Mouse (Mus musculus): ENCODE measurements at regions not wholly inside any gene's neighbourhood (a gene's known extent, or its start where the extent isn't known, plus 50 kb on each side); places are given as distances from the start of the nearest gene placed in this dataset.

- 41% methylated on average over 15 of the region's 15 CpGs for WGBS
- Histone ChIP-seq H3K4me2 (ENCODE audit: low read depth) (no peak overlapping the region), H3K9me3 (ENCODE audit: control insufficient read depth, low read length) (no peaks in the 10 kb centered on the region), H3K27me3 (ENCODE audit: control insufficient read depth, insufficient read depth, low read length) (no peaks in the 10 kb centered on the region), H3K27ac (ENCODE audit: low read depth, low read length) (no peak overlapping the region), H3K4me1 (ENCODE audit: control insufficient read depth, insufficient read depth, low read length) (no peaks in the 10 kb centered on the region), H3K36me3 (ENCODE audit: control insufficient read depth, insufficient read depth, low read length) (no peaks in the 10 kb centered on the region), H3K4me3 (ENCODE audit: low read depth, low read length) (no peak overlapping the region), H3K9ac (ENCODE audit: low read length) (no peak overlapping the region)
- ATAC-seq (ENCODE audit: insufficient read depth, low FRiP score, low TSS enrichment), result peak; percentile 14; the same call in 1 of the 2 replicates
- peak; percentile 17 for DNase-seq (ENCODE audit: low spot score)
Measured at GRCm38 (mm10) chr5:67532756-67533255, 74.9 kb upstream of the Shisa3 start.

- H3K27ac ChIP-seq (ENCODE audit: low read depth, low read length), result no peak overlapping the region
- DNase-seq (ENCODE audit: low spot score) (no peak), ATAC-seq (ENCODE audit: insufficient read depth, low FRiP score, low TSS enrichment) (no peak)
- no peaks in the 10 kb centered on the region for H3K36me3 ChIP-seq (ENCODE audit: control insufficient read depth, insufficient read depth, low read length)
- no peak overlapping the region for H3K4me2 ChIP-seq (ENCODE audit: low read depth)
- H3K4me1 ChIP-seq (ENCODE audit: control insufficient read depth, insufficient read depth, low read length), result no peaks in the 10 kb centered on the region
- H3K9ac ChIP-seq (ENCODE audit: low read length), result no peak overlapping the region
- H3K9me3 ChIP-seq (ENCODE audit: control insufficient read depth, low read length), result no peaks in the 10 kb centered on the region
- H3K27me3 ChIP-seq (ENCODE audit: control insufficient read depth, insufficient read depth, low read length), result no peaks in the 10 kb centered on the region
- no peak overlapping the region for H3K4me3 ChIP-seq (ENCODE audit: low read depth, low read length)
- WGBS, result 82% methylated on average over 7 of the region's 7 CpGs
Measured at GRCm38 (mm10) chr5:67534056-67534455, 73.6 kb upstream of the Shisa3 start.

GRCm38 (mm10) chr5:67537990-67538389, 69.7 kb upstream of the Shisa3 start:
- no peaks in the 10 kb centered on the region for H3K9me3 ChIP-seq (ENCODE audit: control insufficient read depth, low read length)
- no peaks in the 10 kb centered on the region for H3K4me1 ChIP-seq (ENCODE audit: control insufficient read depth, insufficient read depth, low read length)
- 90% methylated on average over 5 of the region's 5 CpGs for WGBS
- ATAC-seq (ENCODE audit: insufficient read depth, low FRiP score, low TSS enrichment), result no peak
- H3K27ac ChIP-seq (ENCODE audit: low read depth, low read length), result no peak overlapping the region
- no peak overlapping the region for H3K4me2 ChIP-seq (ENCODE audit: low read depth)
- H3K9ac ChIP-seq (ENCODE audit: low read length), result no peak overlapping the region
- no peaks in the 10 kb centered on the region for H3K36me3 ChIP-seq (ENCODE audit: control insufficient read depth, insufficient read depth, low read length)
- DNase-seq (ENCODE audit: low spot score), result no peak
- H3K27me3 ChIP-seq (ENCODE audit: control insufficient read depth, insufficient read depth, low read length), result no peaks in the 10 kb centered on the region
- H3K4me3 ChIP-seq (ENCODE audit: low read depth, low read length), result no peak overlapping the region

GRCm38 (mm10) chr5:67539591-67540238, 68.0 kb upstream of the Shisa3 start:
- Histone ChIP-seq H3K27me3 (ENCODE audit: control insufficient read depth, insufficient read depth, low read length) (no peaks in the 10 kb centered on the region), H3K9ac (ENCODE audit: low read length) (no peak overlapping the region), H3K4me3 (ENCODE audit: low read depth, low read length) (no peak overlapping the region), H3K36me3 (ENCODE audit: control insufficient read depth, insufficient read depth, low read length) (no peaks in the 10 kb centered on the region), H3K27ac (ENCODE audit: low read depth, low read length) (no peak overlapping the region), H3K4me2 (ENCODE audit: low read depth) (no peak overlapping the region), H3K4me1 (ENCODE audit: control insufficient read depth, insufficient read depth, low read length) (no peaks in the 10 kb centered on the region), H3K9me3 (ENCODE audit: control insufficient read depth, low read length) (no peaks in the 10 kb centered on the region)
- no peak for ATAC-seq (ENCODE audit: insufficient read depth, low FRiP score, low TSS enrichment)
- 59% methylated on average over 8 of the region's 8 CpGs for WGBS
- DNase-seq (ENCODE audit: low spot score), result no peak

GRCm38 (mm10) chr5:67541867-67542266, 65.8 kb upstream of the Shisa3 start:
- Histone ChIP-seq H3K4me3 (ENCODE audit: low read depth, low read length) (no peak overlapping the region), H3K27ac (ENCODE audit: low read depth, low read length) (no peak overlapping the region), H3K4me1 (ENCODE audit: control insufficient read depth, insufficient read depth, low read length) (no peaks in the 10 kb centered on the region), H3K4me2 (ENCODE audit: low read depth) (no peak overlapping the region), H3K27me3 (ENCODE audit: control insufficient read depth, insufficient read depth, low read length) (no peaks in the 10 kb centered on the region), H3K36me3 (ENCODE audit: control insufficient read depth, insufficient read depth, low read length) (no peaks in the 10 kb centered on the region), H3K9ac (ENCODE audit: low read length) (no peak overlapping the region), H3K9me3 (ENCODE audit: control insufficient read depth, low read length) (no peaks in the 10 kb centered on the region)
- ATAC-seq (ENCODE audit: insufficient read depth, low FRiP score, low TSS enrichment) (no peak), DNase-seq (ENCODE audit: low spot score) (peak; percentile 13)
- 64% methylated on average over 3 of the region's 3 CpGs for WGBS

- Histone ChIP-seq H3K4me2 (ENCODE audit: low read depth) (no peak overlapping the region), H3K27me3 (ENCODE audit: control insufficient read depth, insufficient read depth, low read length) (no peaks in the 10 kb centered on the region), H3K9me3 (ENCODE audit: control insufficient read depth, low read length) (no peaks in the 10 kb centered on the region), H3K4me1 (ENCODE audit: control insufficient read depth, insufficient read depth, low read length) (no peaks in the 10 kb centered on the region), H3K9ac (ENCODE audit: low read length) (no peak overlapping the region), H3K27ac (ENCODE audit: low read depth, low read length) (no peak overlapping the region), H3K36me3 (ENCODE audit: control insufficient read depth, insufficient read depth, low read length) (no peaks in the 10 kb centered on the region), H3K4me3 (ENCODE audit: low read depth, low read length) (no peak overlapping the region)
- 48% methylated on average over 9 of the region's 9 CpGs for WGBS
- DNase-seq (ENCODE audit: low spot score) (peak; percentile 13), ATAC-seq (ENCODE audit: insufficient read depth, low FRiP score, low TSS enrichment) (no peak)
Measured at GRCm38 (mm10) chr5:67544028-67544589, 63.6 kb upstream of the Shisa3 start.

- Histone ChIP-seq H3K9me3 (ENCODE audit: control insufficient read depth, low read length) (no peaks in the 10 kb centered on the region), H3K9ac (ENCODE audit: low read length) (no peak overlapping the region), H3K27me3 (ENCODE audit: control insufficient read depth, insufficient read depth, low read length) (no peaks in the 10 kb centered on the region), H3K27ac (ENCODE audit: low read depth, low read length) (no peak overlapping the region), H3K36me3 (ENCODE audit: control insufficient read depth, insufficient read depth, low read length) (no peaks in the 10 kb centered on the region), H3K4me3 (ENCODE audit: low read depth, low read length) (no peak overlapping the region), H3K4me2 (ENCODE audit: low read depth) (no peak overlapping the region), H3K4me1 (ENCODE audit: control insufficient read depth, insufficient read depth, low read length) (no peaks in the 10 kb centered on the region)
- DNase-seq (ENCODE audit: low spot score) (no peak), ATAC-seq (ENCODE audit: insufficient read depth, low FRiP score, low TSS enrichment) (no peak)
- 94% methylated on average over 6 of the region's 6 CpGs for WGBS
Measured at GRCm38 (mm10) chr5:67550257-67550656, 57.4 kb upstream of the Shisa3 start.

GRCm38 (mm10) chr5:67551668-67552390, 55.9 kb upstream of the Shisa3 start:
- Histone ChIP-seq H3K9me3 (ENCODE audit: control insufficient read depth, low read length) (no peaks in the 10 kb centered on the region), H3K4me3 (ENCODE audit: low read depth, low read length) (no peak overlapping the region), H3K36me3 (ENCODE audit: control insufficient read depth, insufficient read depth, low read length) (no peaks in the 10 kb centered on the region), H3K4me2 (ENCODE audit: low read depth) (no peak overlapping the region), H3K27ac (ENCODE audit: low read depth, low read length) (no peak overlapping the region), H3K27me3 (ENCODE audit: control insufficient read depth, insufficient read depth, low read length) (no peaks in the 10 kb centered on the region), H3K9ac (ENCODE audit: low read length) (no peak overlapping the region), H3K4me1 (ENCODE audit: control insufficient read depth, insufficient read depth, low read length) (no peaks in the 10 kb centered on the region)
- ATAC-seq (ENCODE audit: insufficient read depth, low FRiP score, low TSS enrichment) (no peak), DNase-seq (ENCODE audit: low spot score) (no peak)
- WGBS, result 77% methylated on average over 6 of the region's 6 CpGs

GRCm38 (mm10) chr5:67552865-67553264, 54.8 kb upstream of the Shisa3 start:
- Histone ChIP-seq H3K4me1 (ENCODE audit: control insufficient read depth, insufficient read depth, low read length) (no peaks in the 10 kb centered on the region), H3K9ac (ENCODE audit: low read length) (no peak overlapping the region), H3K27ac (ENCODE audit: low read depth, low read length) (no peak overlapping the region), H3K4me2 (ENCODE audit: low read depth) (no peak overlapping the region), H3K36me3 (ENCODE audit: control insufficient read depth, insufficient read depth, low read length) (no peaks in the 10 kb centered on the region), H3K27me3 (ENCODE audit: control insufficient read depth, insufficient read depth, low read length) (no peaks in the 10 kb centered on the region), H3K4me3 (ENCODE audit: low read depth, low read length) (no peak overlapping the region), H3K9me3 (ENCODE audit: control insufficient read depth, low read length) (no peaks in the 10 kb centered on the region)
- ATAC-seq (ENCODE audit: insufficient read depth, low FRiP score, low TSS enrichment) (no peak), DNase-seq (ENCODE audit: low spot score) (no peak)
- WGBS, result 87% methylated on average over 2 of the region's 2 CpGs
